Mouse (Mus musculus) kidney, adult 2 months (tissue): ENCODE results near the gene Clk3. TPM values are rescaled to one million over a fixed set of nuclear protein-coding genes. Genes with fewer than 3 reads are reported as not detected.

Experiments used
- DNase-seq: peaks from one replicate; pipeline ENCODE4 v3.0.0; 2021
- H3K27ac ChIP-seq: fragments of 200-500 bp; 2 replicates; pipeline ENCODE4 v1.5.1; 2012; ENCODE audit warnings: low read depth, low read length, control low read depth, inconsistent platforms; ENCODE audit not compliant: insufficient read depth
- H3K27me3 ChIP-seq: fragments of 200-500 bp; replicated peaks from 2 replicates; pipeline ENCODE4 v1.6.1; 2012; ENCODE audit warnings: mild to moderate bottlenecking, moderate library complexity, low read length, inconsistent platforms; ENCODE audit not compliant: control insufficient read depth, insufficient read depth
- H3K36me3 ChIP-seq: fragments of 200-500 bp; 2 replicates; pipeline ENCODE4 v1.6.1; 2012; ENCODE audit warnings: mild to moderate bottlenecking, moderate library complexity, low read length, inconsistent platforms; ENCODE audit not compliant: control insufficient read depth, insufficient read depth
- H3K4me1 ChIP-seq: fragments of 200-500 bp; 2 replicates; pipeline ENCODE4 v1.6.1; 2011; ENCODE audit warnings: low read length; ENCODE audit not compliant: control insufficient read depth, insufficient read depth
- H3K4me3 ChIP-seq: fragments of 200-500 bp; 2 replicates; pipeline ENCODE4 v1.5.1; 2011; ENCODE audit warnings: mild to moderate bottlenecking, low read depth, low read length, control low read depth; ENCODE audit not compliant: insufficient read depth
- CTCF ChIP-seq: fragments of 200-500 bp; conservative IDR thresholded peaks from 2 replicates; pipeline ENCODE4 v1.5.1; 2011; ENCODE audit warnings: low read depth, mild to moderate bottlenecking, control low read depth, low read length, moderate library complexity, mixed read lengths; ENCODE audit not compliant: insufficient read depth, insufficient read length
- POLR2A ChIP-seq: fragments of 200-500 bp; IDR thresholded peaks from one replicate; pipeline ENCODE4 v1.6.1; 2011; ENCODE audit warnings: low read depth, low read length, control low read depth
- WGBS: fragments of 180-500 bp; shearing (Covaris S2); methylation state at CpG from one replicate; pipeline ENCODE4 v1.1.7; 2018; 5-methylcytosine and 5-hydroxymethylcytosine counted together
- polyA plus RNA-seq: library from polyadenylated mRNA; depleted of rRNA; stranded (reverse); fragments of >200 nt; gene quantifications from 2 replicates; pipeline ENCODE4 v1.2.3, GENCODE M21; 2012; rRNA removed

Gene Clk3
- polyA plus RNA-seq = 71.1 and 81.0 TPM in 2 replicates

- Histone ChIP-seq H3K27me3 (no peaks in the 10 kb centered on the region), H3K27ac (peak within 1 kb of the TSS; percentile 99), H3K4me3 (peak within 1 kb of the TSS; percentile 96), H3K4me1 (peaks cover 25% of the 10 kb centered on the region), H3K36me3 (peaks cover under 1% of the 10 kb centered on the region; the same call in 1 of the 2 replicates)
- WGBS = 1% methylated on average over 93 of the region's 93 CpGs
- TF ChIP-seq POLR2A = no peak
- no peak for TF ChIP-seq CTCF
- DNase-seq = peak; percentile 82
These were observed at the start of gene Clk3 for GRCm38 (mm10) chr9:57765364-57766351. Gene Clk3 (minus strand): TSS chr9:57765860.

- whole genome bisulfite sequencing = 44% methylated on average over 3 of the region's 3 CpGs
- Histone ChIP-seq H3K27me3 (no peaks in the 10 kb centered on the region), H3K4me1 (peaks cover 13% of the 10 kb centered on the region; the same call in 1 of the 2 replicates), H3K27ac (no peak overlapping the region), H3K4me3 (no peak overlapping the region), H3K36me3 (no peaks in the 10 kb centered on the region; the same call in 1 of the 2 replicates)
- no peak for DNase-seq
- TF ChIP-seq POLR2A = no peak
- TF ChIP-seq CTCF = no peak
These were observed 49.2 kb upstream of the Clk3 start for GRCm38 (mm10) chr9:57814866-57815265.

- H3K36me3 ChIP-seq = no peaks in the 10 kb centered on the region; the same call in 1 of the 2 replicates
- WGBS = 76% methylated on average over 1 of the region's 1 CpGs
- H3K4me1 ChIP-seq = peaks cover 13% of the 10 kb centered on the region; the same call in 1 of the 2 replicates
- H3K27me3 ChIP-seq = no peaks in the 10 kb centered on the region
- no peak for DNase-seq
- TF ChIP-seq CTCF (no peak), POLR2A (no peak)
- H3K27ac ChIP-seq = no peak overlapping the region
- H3K4me3 ChIP-seq = no peak overlapping the region
These were observed 48.4 kb upstream of the Clk3 start for GRCm38 (mm10) chr9:57814014-57814413.

- no peaks in the 10 kb centered on the region for H3K27me3 ChIP-seq
- DNase-seq = no peak
- 52% methylated on average over 8 of the region's 8 CpGs for WGBS
These were observed 46.4 kb upstream of the Clk3 start for GRCm38 (mm10) chr9:57811793-57812733.

GRCm38 (mm10) chr9:57810691-57811090, 45.0 kb upstream of the Clk3 start:
- WGBS = 56% methylated on average over 3 of the region's 3 CpGs
- no peaks in the 10 kb centered on the region; the same call in 1 of the 2 replicates for H3K36me3 ChIP-seq
- TF ChIP-seq POLR2A = no peak
- TF ChIP-seq CTCF = no peak
- no peak overlapping the region for H3K27ac ChIP-seq
- peak; percentile 77 for DNase-seq
- no peak overlapping the region for H3K4me3 ChIP-seq
- peaks cover 22% of the 10 kb centered on the region for H3K4me1 ChIP-seq
- no peaks in the 10 kb centered on the region for H3K27me3 ChIP-seq

More at GRCm38 (mm10) chr9:57811793-57812733, 46.4 kb upstream of the Clk3 start:
- no peaks in the 10 kb centered on the region; the same call in 1 of the 2 replicates for H3K36me3 ChIP-seq
- TF ChIP-seq POLR2A (no peak), CTCF (no peak)
- H3K27ac ChIP-seq = no peak overlapping the region
- peaks cover 16% of the 10 kb centered on the region for H3K4me1 ChIP-seq
- no peak overlapping the region for H3K4me3 ChIP-seq

GRCm38 (mm10) chr9:57808771-57809310, 43.2 kb upstream of the Clk3 start:
- 42% methylated on average over 5 of the region's 5 CpGs for WGBS
- no peak overlapping the region for H3K4me3 ChIP-seq
- H3K27me3 ChIP-seq = no peaks in the 10 kb centered on the region
- peak; percentile 65 for DNase-seq
- no peak overlapping the region for H3K27ac ChIP-seq
- H3K4me1 ChIP-seq = peaks cover 25% of the 10 kb centered on the region
- no peaks in the 10 kb centered on the region; the same call in 1 of the 2 replicates for H3K36me3 ChIP-seq
- no peak for TF ChIP-seq POLR2A
- no peak for TF ChIP-seq CTCF
